Mouse (Mus musculus): Measurements from ENCODE around the gene Ndufb4. TPM values are rescaled to one million over a fixed set of nuclear protein-coding genes. Genes with fewer than 3 reads are reported as not detected.
A peak's percentile ranks its signal among the peaks of the same experiment; 100 is the strongest.
"Not testable (repeated sequence)": the region's sequence is repeated elsewhere in the genome, so short reads cannot be mapped to it uniquely, and the experiment has no call there.

Ndufb4 gene
- polyA plus RNA-seq, 1 experiment from 2014 or later: 64.7 TPM

GRCm38 (mm10) chr16:37647067-37647466 lies 7.2 kb downstream of the Ndufb4 start:
- no peak overlapping the region for H3K27ac ChIP-seq (ENCODE audit: low read depth, low read length)
- 84% methylated on average over 16 of the region's 16 CpGs for WGBS
- H3K4me3 ChIP-seq (ENCODE audit: low read length): no peak overlapping the region
- H3K36me3 ChIP-seq (ENCODE audit: control insufficient read depth, insufficient read depth, low read length): peaks cover 16% of the 10 kb centered on the region; the same call in 1 of the 2 replicates
- no peaks in the 10 kb centered on the region for H3K27me3 ChIP-seq (replicated peaks; ENCODE audit: control insufficient read depth, insufficient read depth, low read length)
- no peaks in the 10 kb centered on the region for H3K4me1 ChIP-seq (ENCODE audit: control insufficient read depth, insufficient read depth, low read depth, low read length)
- ATAC-seq: no peak
- H3K9me3 ChIP-seq (ENCODE audit: control insufficient read depth, low read length): no peaks in the 10 kb centered on the region
- no peak overlapping the region for H3K4me2 ChIP-seq (ENCODE audit: low read length)
- H3K9ac ChIP-seq (ENCODE audit: low read depth, low read length): no peak overlapping the region

GRCm38 (mm10) chr16:37645799-37646198 lies 8.5 kb downstream of the Ndufb4 start:
- Histone ChIP-seq H3K9me3 (ENCODE audit: control insufficient read depth, low read length) (no peaks in the 10 kb centered on the region), H3K4me1 (ENCODE audit: control insufficient read depth, insufficient read depth, low read depth, low read length) (no peaks in the 10 kb centered on the region), H3K27me3 (replicated peaks; ENCODE audit: control insufficient read depth, insufficient read depth, low read length) (no peaks in the 10 kb centered on the region), H3K27ac (ENCODE audit: low read depth, low read length) (no peak overlapping the region), H3K4me3 (ENCODE audit: low read length) (no peak overlapping the region), H3K9ac (ENCODE audit: low read depth, low read length) (no peak overlapping the region), H3K4me2 (ENCODE audit: low read length) (no peak overlapping the region), H3K36me3 (ENCODE audit: control insufficient read depth, insufficient read depth, low read length) (peaks cover 16% of the 10 kb centered on the region; the same call in 1 of the 2 replicates)
- no peak for ATAC-seq
- WGBS: 93% methylated on average over 3 of the region's 3 CpGs

- H3K36me3 ChIP-seq (ENCODE audit: control insufficient read depth, insufficient read depth, low read length): peaks cover 16% of the 10 kb centered on the region; the same call in 1 of the 2 replicates
- 92% methylated on average over 8 of the region's 8 CpGs for WGBS
- H3K9me3 ChIP-seq (ENCODE audit: control insufficient read depth, low read length): no peaks in the 10 kb centered on the region
- H3K4me1 ChIP-seq (ENCODE audit: control insufficient read depth, insufficient read depth, low read depth, low read length): no peaks in the 10 kb centered on the region
- H3K27ac ChIP-seq (ENCODE audit: low read depth, low read length): no peak overlapping the region
- H3K4me3 ChIP-seq (ENCODE audit: low read length): no peak overlapping the region
- no peak overlapping the region for H3K4me2 ChIP-seq (ENCODE audit: low read length)
- no peak for ATAC-seq
- no peak overlapping the region for H3K9ac ChIP-seq (ENCODE audit: low read depth, low read length)
- no peaks in the 10 kb centered on the region for H3K27me3 ChIP-seq (replicated peaks; ENCODE audit: control insufficient read depth, insufficient read depth, low read length)
Measured at GRCm38 (mm10) chr16:37645211-37645610, 9.0 kb downstream of the Ndufb4 start.

GRCm38 (mm10) chr16:37644486-37644885 lies 9.8 kb downstream of the Ndufb4 start:
- H3K4me1 ChIP-seq (ENCODE audit: control insufficient read depth, insufficient read depth, low read depth, low read length): no peaks in the 10 kb centered on the region

GRCm38 (mm10) chr16:37640522-37640921 lies 13.7 kb downstream of the Ndufb4 start:
- H3K27ac ChIP-seq (ENCODE audit: low read depth, low read length); ATAC-seq; H3K9ac ChIP-seq (ENCODE audit: low read depth, low read length); H3K4me3 ChIP-seq (ENCODE audit: low read length); H3K4me2 ChIP-seq (ENCODE audit: low read length); H3K36me3 ChIP-seq (ENCODE audit: control insufficient read depth, insufficient read depth, low read length); H3K4me1 ChIP-seq (ENCODE audit: control insufficient read depth, insufficient read depth, low read depth, low read length); H3K27me3 ChIP-seq (replicated peaks; ENCODE audit: control insufficient read depth, insufficient read depth, low read length); H3K9me3 ChIP-seq (ENCODE audit: control insufficient read depth, low read length): not testable (repeated sequence)

More at GRCm38 (mm10) chr16:37644486-37644885, 9.8 kb downstream of the Ndufb4 start:
- H3K4me3 ChIP-seq (ENCODE audit: low read length): no peak overlapping the region
- H3K9ac ChIP-seq (ENCODE audit: low read depth, low read length): no peak overlapping the region
- H3K36me3 ChIP-seq (ENCODE audit: control insufficient read depth, insufficient read depth, low read length): peaks cover 16% of the 10 kb centered on the region; the same call in 1 of the 2 replicates
- no peak overlapping the region for H3K4me2 ChIP-seq (ENCODE audit: low read length)
- WGBS: 96% methylated on average over 5 of the region's 5 CpGs
- no peaks in the 10 kb centered on the region for H3K27me3 ChIP-seq (replicated peaks; ENCODE audit: control insufficient read depth, insufficient read depth, low read length)
- no peaks in the 10 kb centered on the region for H3K9me3 ChIP-seq (ENCODE audit: control insufficient read depth, low read length)
- no peak for ATAC-seq
- no peak overlapping the region for H3K27ac ChIP-seq (ENCODE audit: low read depth, low read length)

- Histone ChIP-seq H3K27ac (ENCODE audit: low read depth, low read length) (no peak overlapping the region), H3K4me2 (ENCODE audit: low read length) (no peak overlapping the region), H3K27me3 (replicated peaks; ENCODE audit: control insufficient read depth, insufficient read depth, low read length) (no peaks in the 10 kb centered on the region), H3K4me3 (ENCODE audit: low read length) (no peak overlapping the region), H3K9me3 (ENCODE audit: control insufficient read depth, low read length) (no peaks in the 10 kb centered on the region), H3K9ac (ENCODE audit: low read depth, low read length) (no peak overlapping the region), H3K4me1 (ENCODE audit: control insufficient read depth, insufficient read depth, low read depth, low read length) (no peaks in the 10 kb centered on the region), H3K36me3 (ENCODE audit: control insufficient read depth, insufficient read depth, low read length) (no peaks in the 10 kb centered on the region)
- no peak for ATAC-seq
Measured at GRCm38 (mm10) chr16:37637802-37638201, 16.5 kb downstream of the Ndufb4 start.

GRCm38 (mm10) chr16:37636107-37636506 lies 18.1 kb downstream of the Ndufb4 start:
- H3K4me1 ChIP-seq (ENCODE audit: control insufficient read depth, insufficient read depth, low read depth, low read length): no peaks in the 10 kb centered on the region
- H3K9me3 ChIP-seq (ENCODE audit: control insufficient read depth, low read length): no peaks in the 10 kb centered on the region
- 61% methylated on average over 6 of the region's 6 CpGs for WGBS
- no peaks in the 10 kb centered on the region for H3K27me3 ChIP-seq (replicated peaks; ENCODE audit: control insufficient read depth, insufficient read depth, low read length)
- H3K36me3 ChIP-seq (ENCODE audit: control insufficient read depth, insufficient read depth, low read length): no peaks in the 10 kb centered on the region
- no peak overlapping the region for H3K27ac ChIP-seq (ENCODE audit: low read depth, low read length)
- ATAC-seq: no peak
- H3K9ac ChIP-seq (ENCODE audit: low read depth, low read length): no peak overlapping the region
- H3K4me2 ChIP-seq (ENCODE audit: low read length): no peak overlapping the region
- no peak overlapping the region for H3K4me3 ChIP-seq (ENCODE audit: low read length)

GRCm38 (mm10) chr16:37635095-37635494 lies 19.2 kb downstream of the Ndufb4 start:
- Histone ChIP-seq H3K9me3 (ENCODE audit: control insufficient read depth, low read length) (no peaks in the 10 kb centered on the region), H3K27me3 (replicated peaks; ENCODE audit: control insufficient read depth, insufficient read depth, low read length) (no peaks in the 10 kb centered on the region), H3K4me3 (ENCODE audit: low read length) (no peak overlapping the region), H3K27ac (ENCODE audit: low read depth, low read length) (no peak overlapping the region), H3K36me3 (ENCODE audit: control insufficient read depth, insufficient read depth, low read length) (no peaks in the 10 kb centered on the region), H3K9ac (ENCODE audit: low read depth, low read length) (no peak overlapping the region), H3K4me1 (ENCODE audit: control insufficient read depth, insufficient read depth, low read depth, low read length) (no peaks in the 10 kb centered on the region), H3K4me2 (ENCODE audit: low read length) (no peak overlapping the region)
- no peak for ATAC-seq
- 90% methylated on average over 1 of the region's 1 CpGs for WGBS

- H3K4me2 ChIP-seq (ENCODE audit: low read length): no peak overlapping the region
- no peaks in the 10 kb centered on the region for H3K9me3 ChIP-seq (ENCODE audit: control insufficient read depth, low read length)
- H3K36me3 ChIP-seq (ENCODE audit: control insufficient read depth, insufficient read depth, low read length): no peaks in the 10 kb centered on the region
- no peaks in the 10 kb centered on the region for H3K27me3 ChIP-seq (replicated peaks; ENCODE audit: control insufficient read depth, insufficient read depth, low read length)
- H3K27ac ChIP-seq (ENCODE audit: low read depth, low read length): no peak overlapping the region
- WGBS: 77% methylated on average over 9 of the region's 9 CpGs
- no peaks in the 10 kb centered on the region for H3K4me1 ChIP-seq (ENCODE audit: control insufficient read depth, insufficient read depth, low read depth, low read length)
- H3K4me3 ChIP-seq (ENCODE audit: low read length): no peak overlapping the region
- no peak overlapping the region for H3K9ac ChIP-seq (ENCODE audit: low read depth, low read length)
- ATAC-seq: no peak
Measured at GRCm38 (mm10) chr16:37634578-37634977, 19.7 kb downstream of the Ndufb4 start.

GRCm38 (mm10) chr16:37629011-37629410 lies 25.2 kb downstream of the Ndufb4 start:
- H3K4me2 ChIP-seq (ENCODE audit: low read length): no peak overlapping the region
- peak; percentile 71; the same call in 1 of the 2 replicates for ATAC-seq
- no peaks in the 10 kb centered on the region for H3K9me3 ChIP-seq (ENCODE audit: control insufficient read depth, low read length)
- no peak overlapping the region for H3K4me3 ChIP-seq (ENCODE audit: low read length)
- no peaks in the 10 kb centered on the region for H3K4me1 ChIP-seq (ENCODE audit: control insufficient read depth, insufficient read depth, low read depth, low read length)
- no peak overlapping the region for H3K9ac ChIP-seq (ENCODE audit: low read depth, low read length)
- WGBS: 52% methylated on average over 7 of the region's 7 CpGs
- no peak overlapping the region; the same call in 1 of the 2 replicates for H3K27ac ChIP-seq (ENCODE audit: low read depth, low read length)
- no peaks in the 10 kb centered on the region for H3K36me3 ChIP-seq (ENCODE audit: control insufficient read depth, insufficient read depth, low read length)
- no peaks in the 10 kb centered on the region for H3K27me3 ChIP-seq (replicated peaks; ENCODE audit: control insufficient read depth, insufficient read depth, low read length)

Measured in hindbrain, embryonic 16.5 days (tissue).